Mouse (Mus musculus) 416B (cell line): ENCODE measurements around the gene Npm1.
A peak's percentile ranks its signal among the peaks of the same experiment; 100 is the strongest.

ENCODE experiments used
- DNase-seq: peaks from one replicate; pipeline ENCODE4 v3.0.0; 2011; ENCODE audit warnings: low read depth

Gene Npm1

GRCm38 (mm10) chr11:33179802-33180201, 16.8 kb upstream of the Npm1 start:
- DNase-seq: no peak

GRCm38 (mm10) chr11:33176525-33177245, 13.7 kb upstream of the Npm1 start:
- peak; percentile 59 for DNase-seq

GRCm38 (mm10) chr11:33175768-33176167, 12.8 kb upstream of the Npm1 start:
- no peak for DNase-seq

GRCm38 (mm10) chr11:33170489-33170888, 7.5 kb upstream of the Npm1 start:
- DNase-seq: peak; percentile 60

- DNase-seq: peak; percentile 83
Measured at GRCm38 (mm10) chr11:33162211-33162997, 602 bp downstream of the Npm1 start.

GRCm38 (mm10) chr11:33159741-33160140, 3.3 kb downstream of the Npm1 start:
- DNase-seq: no peak

GRCm38 (mm10) chr11:33157453-33158196, 5.4 kb downstream of the Npm1 start:
- no peak for DNase-seq

GRCm38 (mm10) chr11:33156436-33157015, 6.5 kb downstream of the Npm1 start:
- DNase-seq: no peak

- DNase-seq: no peak
Measured at GRCm38 (mm10) chr11:33154459-33154858, 8.5 kb downstream of the Npm1 start.

GRCm38 (mm10) chr11:33152997-33153396, 10.0 kb downstream of the Npm1 start:
- DNase-seq: no peak

GRCm38 (mm10) chr11:33151780-33152145, 11.2 kb downstream of the Npm1 start:
- no peak for DNase-seq

- peak; percentile 34 for DNase-seq
Measured at GRCm38 (mm10) chr11:33151128-33151779, 11.8 kb downstream of the Npm1 start.

- no peak for DNase-seq
Measured at GRCm38 (mm10) chr11:33150364-33150763, 12.6 kb downstream of the Npm1 start.

- DNase-seq: peak; percentile 31
Measured at GRCm38 (mm10) chr11:33149453-33149852, 13.6 kb downstream of the Npm1 start.

GRCm38 (mm10) chr11:33149088-33149436, 13.9 kb downstream of the Npm1 start:
- DNase-seq: peak; percentile 50

- peak; percentile 31 for DNase-seq
Measured at GRCm38 (mm10) chr11:33148338-33149087, 14.5 kb downstream of the Npm1 start.

- no peak for DNase-seq
Measured at GRCm38 (mm10) chr11:33147572-33148337, 15.3 kb downstream of the Npm1 start.

- DNase-seq: no peak
Measured at GRCm38 (mm10) chr11:33147171-33147571, 15.8 kb downstream of the Npm1 start, which contains the start of gene Fgf18. TSS of gene Fgf18 (minus strand) at chr11:33147400.

- no peak for DNase-seq
Measured at GRCm38 (mm10) chr11:33146651-33147131, 16.3 kb downstream of the Npm1 start.

GRCm38 (mm10) chr11:33146143-33146497, 16.9 kb downstream of the Npm1 start:
- DNase-seq: no peak
